In the genomic region with DNA sequence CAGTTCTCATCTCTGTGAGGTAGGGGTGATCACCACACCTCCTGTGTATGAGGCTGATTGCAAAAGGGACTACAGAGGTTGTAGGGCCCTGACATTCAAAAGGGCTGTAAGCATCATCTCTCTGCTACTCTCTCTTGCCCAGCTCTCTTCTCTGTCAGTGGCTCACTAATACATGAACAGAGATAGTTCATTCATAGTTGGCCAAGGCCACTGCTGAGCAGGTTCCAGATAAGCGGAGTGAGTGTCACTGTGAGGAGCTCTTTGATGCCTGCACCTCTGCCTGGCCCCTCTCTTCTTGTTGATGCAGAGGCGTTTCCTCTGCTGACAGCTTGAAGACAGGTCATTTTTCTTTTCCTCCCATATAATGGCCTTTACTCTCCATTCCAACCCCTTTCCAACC, we compare ENCODE assay signal across 15 mouse cellular contexts.
A peak's percentile ranks its signal among the peaks of the same experiment; 100 is the strongest.
DNase-seq lines count a peak whose midpoint lies in the region; ATAC-seq lines count a peak whose summit lies in the region.
"Had no signal": no experiment of that assay in that cellular context is flagged by ENCODE, and none has a peak within 500 bp of the region (broad histone marks: within the 10 kb centered on the region; RNA-seq: fewer than 3 reads in every experiment).

No protein-coding gene starts in this region.

- 7% methylated on average over 2 of the region's 2 CpGs for whole genome bisulfite sequencing in heart, embryonic 12.5 days
- 34% methylated on average over 2 of the region's 2 CpGs for WGBS in liver, embryonic 12.5 days (ENCODE audit: insufficient replicate concordance)
- WGBS in liver, embryonic 13.5 days (ENCODE audit: insufficient replicate concordance), result 23% methylated on average over 2 of the region's 2 CpGs
- WGBS in hindbrain, embryonic 16.5 days, result 21% methylated on average over 2 of the region's 2 CpGs
- 48% methylated on average over 2 of the region's 2 CpGs for WGBS in midbrain, embryonic 10.5 days

- H3K9ac ChIP-seq in heart, embryonic 12.5 days, result no peak overlapping the region
- no peak overlapping the region for H3K9ac ChIP-seq in liver, embryonic 12.5 days
- no peak overlapping the region for H3K9ac ChIP-seq in liver, embryonic 13.5 days
- no peak overlapping the region for H3K9ac ChIP-seq in hindbrain, embryonic 16.5 days (ENCODE audit: low read depth, low read length)
- H3K9ac ChIP-seq: embryonic facial prominence, embryonic 15.5 days; liver, embryonic 15.5 days; midbrain, embryonic 13.5 days had no signal

- no peaks in the 10 kb centered on the region for H3K27me3 ChIP-seq in heart, embryonic 12.5 days (replicated peaks)
- H3K27me3 ChIP-seq in liver, embryonic 12.5 days (replicated peaks), result 0 out of 2 replicates have a peak, but pooled peaks cover 3% of the 10 kb centered on the region
- H3K27me3 ChIP-seq in liver, embryonic 13.5 days, result no peaks in the 10 kb centered on the region
- H3K27me3 ChIP-seq in hindbrain, embryonic 16.5 days (replicated peaks; ENCODE audit: control insufficient read depth, insufficient read depth, low read length), result no peaks in the 10 kb centered on the region
- H3K27me3 ChIP-seq in midbrain, embryonic 10.5 days (ENCODE audit: low read depth, poor library complexity, severe bottlenecking), result no peaks in the 10 kb centered on the region
- H3K27me3 ChIP-seq: embryonic facial prominence, embryonic 15.5 days; liver, embryonic 15.5 days; midbrain, embryonic 13.5 days had no signal

- H3K36me3 ChIP-seq in heart, embryonic 12.5 days, result no peaks in the 10 kb centered on the region
- H3K36me3 ChIP-seq in liver, embryonic 12.5 days, result no peaks in the 10 kb centered on the region
- H3K36me3 ChIP-seq in liver, embryonic 13.5 days, result no peaks in the 10 kb centered on the region
- H3K36me3 ChIP-seq in hindbrain, embryonic 16.5 days (ENCODE audit: control insufficient read depth, insufficient read depth, low read length), result no peaks in the 10 kb centered on the region
- no peaks in the 10 kb centered on the region for H3K36me3 ChIP-seq in midbrain, embryonic 10.5 days
- H3K36me3 ChIP-seq: embryonic facial prominence, embryonic 15.5 days; liver, embryonic 15.5 days; midbrain, embryonic 13.5 days had no signal

- ATAC-seq in heart, embryonic 12.5 days (ENCODE audit: insufficient number of reproducible peaks, low FRiP score), result peak; percentile 36; the same call in 1 of the 2 replicates
- ATAC-seq in liver, embryonic 12.5 days, result no peak; the same call in 1 of the 2 replicates
- peak; percentile 39; the same call in 1 of the 2 replicates for ATAC-seq in liver, embryonic 13.5 days (ENCODE audit: low read depth)
- no peak for ATAC-seq in hindbrain, embryonic 16.5 days
- ATAC-seq: midbrain, embryonic 13.5 days had no signal

- no peaks in the 10 kb centered on the region for H3K9me3 ChIP-seq in heart, embryonic 12.5 days (replicated peaks)
- H3K9me3 ChIP-seq in liver, embryonic 12.5 days (replicated peaks), result no peaks in the 10 kb centered on the region
- no peaks in the 10 kb centered on the region for H3K9me3 ChIP-seq in liver, embryonic 13.5 days (replicated peaks)
- no peaks in the 10 kb centered on the region for H3K9me3 ChIP-seq in hindbrain, embryonic 16.5 days (ENCODE audit: control insufficient read depth, low read length)
- no peaks in the 10 kb centered on the region for H3K9me3 ChIP-seq in midbrain, embryonic 10.5 days (replicated peaks)
- H3K9me3 ChIP-seq: embryonic facial prominence, embryonic 15.5 days; liver, embryonic 15.5 days; midbrain, embryonic 13.5 days had no signal

- H3K4me2 ChIP-seq in heart, embryonic 12.5 days, result no peak overlapping the region
- no peak overlapping the region for H3K4me2 ChIP-seq in liver, embryonic 12.5 days
- no peak overlapping the region for H3K4me2 ChIP-seq in liver, embryonic 13.5 days
- no peak overlapping the region for H3K4me2 ChIP-seq in hindbrain, embryonic 16.5 days (ENCODE audit: low read length)
- H3K4me2 ChIP-seq: embryonic facial prominence, embryonic 15.5 days; liver, embryonic 15.5 days; midbrain, embryonic 13.5 days had no signal

- H3K4me3 ChIP-seq in heart, embryonic 12.5 days, result no peak overlapping the region
- H3K4me3 ChIP-seq in liver, embryonic 12.5 days, result no peak overlapping the region
- H3K4me3 ChIP-seq in brown adipose tissue, adult 24 weeks (ENCODE audit: insufficient read depth, low read depth, low read length), result no peak overlapping the region
- no peak overlapping the region for H3K4me3 ChIP-seq in liver, embryonic 13.5 days (replicated peaks)
- no peak overlapping the region for H3K4me3 ChIP-seq in hindbrain, embryonic 16.5 days (ENCODE audit: low read length)
- H3K4me3 ChIP-seq in midbrain, embryonic 10.5 days, result no peak overlapping the region
- H3K4me3 ChIP-seq: embryonic facial prominence, embryonic 15.5 days; liver, embryonic 15.5 days; midbrain, embryonic 13.5 days; myocyte had no signal

- H3K27ac ChIP-seq in heart, embryonic 12.5 days (ENCODE audit: poor library complexity, severe bottlenecking), result peak overlapping the region; percentile 67
- no peak overlapping the region for H3K27ac ChIP-seq in liver, embryonic 12.5 days
- H3K27ac ChIP-seq in brown adipose tissue, adult 24 weeks (replicated peaks; ENCODE audit: low read depth, low read length), result peak overlapping the region; percentile 91
- 0 out of 2 replicates have a peak overlapping the region, but pooled peaks have one; percentile 7 for H3K27ac ChIP-seq in liver, embryonic 13.5 days
- no peak overlapping the region for H3K27ac ChIP-seq in hindbrain, embryonic 16.5 days (ENCODE audit: low read depth, low read length)
- no peak overlapping the region for H3K27ac ChIP-seq in midbrain, embryonic 10.5 days (replicated peaks)
- H3K27ac ChIP-seq: embryonic facial prominence, embryonic 15.5 days; liver, embryonic 15.5 days; midbrain, embryonic 13.5 days had no signal

- H3K4me1 ChIP-seq in heart, embryonic 12.5 days (replicated peaks), result peaks cover 72% of the 10 kb centered on the region
- H3K4me1 ChIP-seq in liver, embryonic 12.5 days, result peaks cover 47% of the 10 kb centered on the region
- peaks cover 49% of the 10 kb centered on the region for H3K4me1 ChIP-seq in brown adipose tissue, adult 24 weeks (ENCODE audit: control insufficient read depth, insufficient read depth, insufficient read length, low read length)
- H3K4me1 ChIP-seq in liver, embryonic 13.5 days (replicated peaks), result peaks cover 45% of the 10 kb centered on the region
- H3K4me1 ChIP-seq in hindbrain, embryonic 16.5 days (ENCODE audit: control insufficient read depth, insufficient read depth, low read depth, low read length), result peaks cover 20% of the 10 kb centered on the region
- peaks cover 38% of the 10 kb centered on the region for H3K4me1 ChIP-seq in midbrain, embryonic 10.5 days

- no peak for DNase-seq in heart, adult 9 months (ENCODE audit: low spot score in 2 of 2)
- peak; percentile 11 for DNase-seq in liver
- no peak for DNase-seq in liver, embryonic 13.5 days
- no peak for DNase-seq in midbrain, embryonic 10.5 days (ENCODE audit: low spot score)
- DNase-seq: cerebellum, postnatal 36 days; kidney, postnatal 10 days; layer of hippocampus, adult 9-11 months had no signal

Comparison
In these comparisons a context has a peak if more than half of its experiments do, and no peak if none do; other contexts are left out.
1. ATAC-seq: peak in heart, embryonic 12.5 days (single experiment) and liver, embryonic 13.5 days (single experiment); none in liver, embryonic 12.5 days (single experiment) and hindbrain, embryonic 16.5 days (single experiment).
2. H3K27ac ChIP-seq: peak in heart, embryonic 12.5 days (single experiment), brown adipose tissue, adult 24 weeks (single experiment) and liver, embryonic 13.5 days (single experiment); none in liver, embryonic 12.5 days (single experiment), hindbrain, embryonic 16.5 days (single experiment) and midbrain, embryonic 10.5 days (single experiment).